Mouse (Mus musculus) heart, postnatal 0 days (tissue): ENCODE measurements around the gene Gm20661.

ENCODE experiments used
- CTCF ChIP-seq: IDR thresholded peaks from 2 replicates; pipeline ENCODE4 v1.5.1; 2016; ENCODE audit warnings: antibody characterized with exemption, control low read depth, low read depth
- EP300 ChIP-seq: IDR thresholded peaks from 2 replicates; pipeline ENCODE4 v1.6.1; 2016; ENCODE audit warnings: antibody characterized with exemption, low read depth

DNA sequence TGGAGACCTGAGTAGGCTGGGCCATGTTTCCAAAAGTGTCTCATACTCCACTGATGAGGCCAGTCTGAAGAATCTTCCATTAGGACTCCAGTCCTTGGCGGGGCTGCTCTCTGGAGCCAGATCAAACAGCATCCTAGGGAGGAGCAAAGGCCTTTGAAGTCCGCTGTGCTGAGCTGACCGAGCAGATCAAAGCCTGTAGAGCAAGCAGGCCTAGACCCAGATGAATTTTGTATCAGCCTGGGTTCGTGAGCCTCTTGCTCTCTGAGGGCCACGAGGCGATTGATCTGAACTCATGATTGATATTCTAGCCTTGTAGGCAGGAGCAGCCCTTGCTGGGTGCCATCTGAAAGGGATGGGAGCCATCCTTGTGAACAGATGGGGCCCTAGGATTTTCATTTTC, 23.0 kb upstream of the Gm20661 start:
- no peak for TF ChIP-seq CTCF
- TF ChIP-seq EP300 = no peak
